Mouse (Mus musculus): ENCODE results near the gene Stk39. TPM values are rescaled to one million over a fixed set of nuclear protein-coding genes. Genes with fewer than 3 reads are reported as not detected.

The Stk39 gene
- polyA plus RNA-seq, 1 experiment from 2014 or later, result 39.0 TPM

GRCm38 (mm10) chr2:68317452-68317851 lies 154.6 kb downstream of the Stk39 start:
- DNase-seq (no peak), ATAC-seq (ENCODE audit: low FRiP score, low TSS enrichment) (no peak)
- Histone ChIP-seq H3K4me1 (ENCODE audit: control insufficient read depth, insufficient read depth, low read length) (peaks cover 29% of the 10 kb centered on the region), H3K9ac (replicated peaks; ENCODE audit: low read length) (no peak overlapping the region), H3K9me3 (ENCODE audit: control insufficient read depth, low read length) (no peaks in the 10 kb centered on the region), H3K4me3 (replicated peaks; ENCODE audit: low read depth, low read length) (no peak overlapping the region), H3K4me2 (ENCODE audit: low read length) (no peak overlapping the region), H3K36me3 (ENCODE audit: control insufficient read depth, insufficient read depth, low read length) (no peaks in the 10 kb centered on the region), H3K27me3 (ENCODE audit: control insufficient read depth, insufficient read depth, low read length) (no peaks in the 10 kb centered on the region), H3K27ac (replicated peaks; ENCODE audit: low read depth, low read length) (no peak overlapping the region)
- 78% methylated on average over 2 of the region's 2 CpGs for whole genome bisulfite sequencing

GRCm38 (mm10) chr2:68315258-68315657 lies 156.8 kb downstream of the Stk39 start:
- no peak overlapping the region for H3K4me2 ChIP-seq (ENCODE audit: low read length)
- peak; percentile 38 for DNase-seq
- H3K9me3 ChIP-seq (ENCODE audit: control insufficient read depth, low read length), result no peaks in the 10 kb centered on the region
- H3K27me3 ChIP-seq (ENCODE audit: control insufficient read depth, insufficient read depth, low read length), result no peaks in the 10 kb centered on the region
- H3K9ac ChIP-seq (replicated peaks; ENCODE audit: low read length), result no peak overlapping the region
- no peak for ATAC-seq (ENCODE audit: low FRiP score, low TSS enrichment)
- peaks cover 14% of the 10 kb centered on the region for H3K4me1 ChIP-seq (ENCODE audit: control insufficient read depth, insufficient read depth, low read length)
- WGBS, result 56% methylated on average over 11 of the region's 11 CpGs
- H3K4me3 ChIP-seq (replicated peaks; ENCODE audit: low read depth, low read length), result no peak overlapping the region
- H3K27ac ChIP-seq (replicated peaks; ENCODE audit: low read depth, low read length), result no peak overlapping the region
- no peaks in the 10 kb centered on the region for H3K36me3 ChIP-seq (ENCODE audit: control insufficient read depth, insufficient read depth, low read length)

- Histone ChIP-seq H3K9me3 (ENCODE audit: control insufficient read depth, low read length) (no peaks in the 10 kb centered on the region), H3K27me3 (ENCODE audit: control insufficient read depth, insufficient read depth, low read length) (no peaks in the 10 kb centered on the region), H3K4me3 (replicated peaks; ENCODE audit: low read depth, low read length) (no peak overlapping the region), H3K4me1 (ENCODE audit: control insufficient read depth, insufficient read depth, low read length) (no peaks in the 10 kb centered on the region), H3K27ac (replicated peaks; ENCODE audit: low read depth, low read length) (no peak overlapping the region), H3K9ac (replicated peaks; ENCODE audit: low read length) (no peak overlapping the region), H3K4me2 (ENCODE audit: low read length) (no peak overlapping the region), H3K36me3 (ENCODE audit: control insufficient read depth, insufficient read depth, low read length) (peaks cover 16% of the 10 kb centered on the region)
- DNase-seq, result no peak
- ATAC-seq (ENCODE audit: low FRiP score, low TSS enrichment), result no peak
- 84% methylated on average over 3 of the region's 3 CpGs for WGBS
These were observed 161.9 kb downstream of the Stk39 start for GRCm38 (mm10) chr2:68310121-68310520.

- ATAC-seq (ENCODE audit: low FRiP score, low TSS enrichment), result no peak
- peaks cover 16% of the 10 kb centered on the region for H3K36me3 ChIP-seq (ENCODE audit: control insufficient read depth, insufficient read depth, low read length)
- H3K4me3 ChIP-seq (replicated peaks; ENCODE audit: low read depth, low read length), result no peak overlapping the region
- no peak overlapping the region for H3K27ac ChIP-seq (replicated peaks; ENCODE audit: low read depth, low read length)
- H3K4me1 ChIP-seq (ENCODE audit: control insufficient read depth, insufficient read depth, low read length), result peaks cover 8% of the 10 kb centered on the region; the same call in 1 of the 2 replicates
- H3K4me2 ChIP-seq (ENCODE audit: low read length), result no peak overlapping the region
- no peaks in the 10 kb centered on the region for H3K9me3 ChIP-seq (ENCODE audit: control insufficient read depth, low read length)
- 85% methylated on average over 4 of the region's 4 CpGs for WGBS
- H3K9ac ChIP-seq (replicated peaks; ENCODE audit: low read length), result no peak overlapping the region
- H3K27me3 ChIP-seq (ENCODE audit: control insufficient read depth, insufficient read depth, low read length), result no peaks in the 10 kb centered on the region
- no peak for DNase-seq
These were observed 165.5 kb downstream of the Stk39 start for GRCm38 (mm10) chr2:68306519-68306918.

GRCm38 (mm10) chr2:68304771-68305460 lies 167.2 kb downstream of the Stk39 start:
- H3K27me3 ChIP-seq (ENCODE audit: control insufficient read depth, insufficient read depth, low read length), result no peaks in the 10 kb centered on the region
- H3K9me3 ChIP-seq (ENCODE audit: control insufficient read depth, low read length), result no peaks in the 10 kb centered on the region
- no peak overlapping the region for H3K9ac ChIP-seq (replicated peaks; ENCODE audit: low read length)
- ATAC-seq (ENCODE audit: low FRiP score, low TSS enrichment) (no peak), DNase-seq (no peak)
- peaks cover 16% of the 10 kb centered on the region for H3K36me3 ChIP-seq (ENCODE audit: control insufficient read depth, insufficient read depth, low read length)
- no peak overlapping the region for H3K27ac ChIP-seq (replicated peaks; ENCODE audit: low read depth, low read length)
- 96% methylated on average over 6 of the region's 6 CpGs for WGBS
- peaks cover 8% of the 10 kb centered on the region; the same call in 1 of the 2 replicates for H3K4me1 ChIP-seq (ENCODE audit: control insufficient read depth, insufficient read depth, low read length)
- no peak overlapping the region for H3K4me2 ChIP-seq (ENCODE audit: low read length)
- H3K4me3 ChIP-seq (replicated peaks; ENCODE audit: low read depth, low read length), result no peak overlapping the region

GRCm38 (mm10) chr2:68301811-68302542 lies 170.1 kb downstream of the Stk39 start:
- H3K27ac ChIP-seq (replicated peaks; ENCODE audit: low read depth, low read length), result no peak overlapping the region

GRCm38 (mm10) chr2:68298356-68298755 lies 173.7 kb downstream of the Stk39 start:
- H3K9me3 ChIP-seq (ENCODE audit: control insufficient read depth, low read length), result no peaks in the 10 kb centered on the region
- H3K27me3 ChIP-seq (ENCODE audit: control insufficient read depth, insufficient read depth, low read length), result no peaks in the 10 kb centered on the region
- H3K4me3 ChIP-seq (replicated peaks; ENCODE audit: low read depth, low read length), result no peak overlapping the region
- DNase-seq, result no peak
- no peak overlapping the region for H3K27ac ChIP-seq (replicated peaks; ENCODE audit: low read depth, low read length)
- WGBS, result 96% methylated on average over 3 of the region's 3 CpGs
- H3K36me3 ChIP-seq (ENCODE audit: control insufficient read depth, insufficient read depth, low read length), result peaks cover 5% of the 10 kb centered on the region; the same call in 1 of the 2 replicates
- H3K4me2 ChIP-seq (ENCODE audit: low read length), result no peak overlapping the region
- peaks cover 8% of the 10 kb centered on the region; the same call in 1 of the 2 replicates for H3K4me1 ChIP-seq (ENCODE audit: control insufficient read depth, insufficient read depth, low read length)
- no peak for ATAC-seq (ENCODE audit: low FRiP score, low TSS enrichment)
- no peak overlapping the region for H3K9ac ChIP-seq (replicated peaks; ENCODE audit: low read length)

More at GRCm38 (mm10) chr2:68301811-68302542, 170.1 kb downstream of the Stk39 start:
- no peak overlapping the region for H3K9ac ChIP-seq (replicated peaks; ENCODE audit: low read length)
- DNase-seq, result peak; percentile 31
- H3K9me3 ChIP-seq (ENCODE audit: control insufficient read depth, low read length), result no peaks in the 10 kb centered on the region
- WGBS, result 57% methylated on average over 4 of the region's 4 CpGs
- H3K4me2 ChIP-seq (ENCODE audit: low read length), result no peak overlapping the region
- no peak overlapping the region for H3K4me3 ChIP-seq (replicated peaks; ENCODE audit: low read depth, low read length)
- H3K4me1 ChIP-seq (ENCODE audit: control insufficient read depth, insufficient read depth, low read length), result peaks cover 8% of the 10 kb centered on the region; the same call in 1 of the 2 replicates
- H3K27me3 ChIP-seq (ENCODE audit: control insufficient read depth, insufficient read depth, low read length), result no peaks in the 10 kb centered on the region
- ATAC-seq (ENCODE audit: low FRiP score, low TSS enrichment), result 0 out of 2 replicates have a peak, but pooled peaks have one; percentile 41
- H3K36me3 ChIP-seq (ENCODE audit: control insufficient read depth, insufficient read depth, low read length), result peaks cover 12% of the 10 kb centered on the region

- 95% methylated on average over 2 of the region's 2 CpGs for WGBS
- H3K4me3 ChIP-seq (replicated peaks; ENCODE audit: low read depth, low read length), result no peak overlapping the region
- DNase-seq (no peak), ATAC-seq (ENCODE audit: low FRiP score, low TSS enrichment) (no peak)
- no peaks in the 10 kb centered on the region for H3K9me3 ChIP-seq (ENCODE audit: control insufficient read depth, low read length)
- H3K36me3 ChIP-seq (ENCODE audit: control insufficient read depth, insufficient read depth, low read length), result peaks cover 5% of the 10 kb centered on the region; the same call in 1 of the 2 replicates
- H3K27me3 ChIP-seq (ENCODE audit: control insufficient read depth, insufficient read depth, low read length), result no peaks in the 10 kb centered on the region
- peaks cover 8% of the 10 kb centered on the region; the same call in 1 of the 2 replicates for H3K4me1 ChIP-seq (ENCODE audit: control insufficient read depth, insufficient read depth, low read length)
- H3K9ac ChIP-seq (replicated peaks; ENCODE audit: low read length), result no peak overlapping the region
- H3K27ac ChIP-seq (replicated peaks; ENCODE audit: low read depth, low read length), result no peak overlapping the region
- no peak overlapping the region for H3K4me2 ChIP-seq (ENCODE audit: low read length)
These were observed 174.1 kb downstream of the Stk39 start for GRCm38 (mm10) chr2:68297955-68298354.

All from midbrain, embryonic 14.5 days (tissue).